Mouse (Mus musculus): Measurements from ENCODE around the gene Nupr1. TPM values are rescaled to one million over a fixed set of nuclear protein-coding genes. Genes with fewer than 3 reads are reported as not detected.

The Nupr1 gene
- polyA plus RNA-seq, 1 experiment from 2014 or later: 0.28 TPM

- H3K27ac ChIP-seq: no peak overlapping the region
- ATAC-seq (ENCODE audit: insufficient number of reproducible peaks, insufficient read depth, low FRiP score, low TSS enrichment, low read depth): no peak
- no peaks in the 10 kb centered on the region for H3K4me1 ChIP-seq (replicated peaks)
- H3K4me2 ChIP-seq: no peak overlapping the region
- H3K27me3 ChIP-seq: no peaks in the 10 kb centered on the region
- H3K36me3 ChIP-seq: peaks cover 60% of the 10 kb centered on the region
- H3K9me3 ChIP-seq: no peaks in the 10 kb centered on the region
- H3K4me3 ChIP-seq (replicated peaks): no peak overlapping the region
- WGBS: 78% methylated on average over 8 of the region's 8 CpGs
- H3K9ac ChIP-seq (replicated peaks): no peak overlapping the region
These were observed 33.0 kb upstream of the Nupr1 start for GRCm38 (mm10) chr7:126663646-126664045.

- WGBS: 82% methylated on average over 3 of the region's 3 CpGs
- peaks cover 26% of the 10 kb centered on the region for H3K36me3 ChIP-seq
- no peak overlapping the region for H3K4me2 ChIP-seq
- no peak overlapping the region for H3K27ac ChIP-seq
- H3K27me3 ChIP-seq: no peaks in the 10 kb centered on the region
- H3K9ac ChIP-seq (replicated peaks): no peak overlapping the region
- H3K4me3 ChIP-seq (replicated peaks): no peak overlapping the region
- ATAC-seq (ENCODE audit: insufficient number of reproducible peaks, insufficient read depth, low FRiP score, low TSS enrichment, low read depth): no peak
- no peaks in the 10 kb centered on the region for H3K9me3 ChIP-seq
- H3K4me1 ChIP-seq (replicated peaks): no peaks in the 10 kb centered on the region
These were observed 29.1 kb upstream of the Nupr1 start for GRCm38 (mm10) chr7:126659771-126660170.

- WGBS: 90% methylated on average over 1 of the region's 1 CpGs
- no peaks in the 10 kb centered on the region for H3K27me3 ChIP-seq
- H3K27ac ChIP-seq: no peak overlapping the region
- H3K4me3 ChIP-seq (replicated peaks): no peak overlapping the region
- ATAC-seq (ENCODE audit: insufficient number of reproducible peaks, insufficient read depth, low FRiP score, low TSS enrichment, low read depth): no peak
- H3K4me1 ChIP-seq (replicated peaks): no peaks in the 10 kb centered on the region
- no peaks in the 10 kb centered on the region for H3K9me3 ChIP-seq
- no peak overlapping the region for H3K9ac ChIP-seq (replicated peaks)
- peaks cover 4% of the 10 kb centered on the region for H3K36me3 ChIP-seq
- no peak overlapping the region for H3K4me2 ChIP-seq
These were observed 26.9 kb upstream of the Nupr1 start for GRCm38 (mm10) chr7:126657522-126657921.

GRCm38 (mm10) chr7:126655695-126656094, 25.0 kb upstream of the Nupr1 start:
- 92% methylated on average over 3 of the region's 3 CpGs for WGBS
- no peaks in the 10 kb centered on the region for H3K27me3 ChIP-seq
- no peaks in the 10 kb centered on the region for H3K9me3 ChIP-seq
- no peaks in the 10 kb centered on the region for H3K36me3 ChIP-seq
- H3K4me1 ChIP-seq (replicated peaks): no peaks in the 10 kb centered on the region
- H3K27ac ChIP-seq: no peak overlapping the region
- H3K4me2 ChIP-seq: no peak overlapping the region
- H3K9ac ChIP-seq (replicated peaks): no peak overlapping the region
- no peak for ATAC-seq (ENCODE audit: insufficient number of reproducible peaks, insufficient read depth, low FRiP score, low TSS enrichment, low read depth)
- no peak overlapping the region for H3K4me3 ChIP-seq (replicated peaks)

- Histone ChIP-seq H3K4me1 (replicated peaks) (0 out of 2 replicates have a peak, but pooled peaks cover 8% of the 10 kb centered on the region), H3K27me3 (no peaks in the 10 kb centered on the region)
These were observed 23.3 kb upstream of the Nupr1 start for GRCm38 (mm10) chr7:126653991-126654390.

GRCm38 (mm10) chr7:126650852-126651251, 20.2 kb upstream of the Nupr1 start:
- Histone ChIP-seq H3K4me1 (replicated peaks) (0 out of 2 replicates have a peak, but pooled peaks cover 10% of the 10 kb centered on the region), H3K4me3 (replicated peaks) (no peak overlapping the region), H3K27me3 (no peaks in the 10 kb centered on the region), H3K27ac (no peak overlapping the region), H3K4me2 (no peak overlapping the region), H3K36me3 (no peaks in the 10 kb centered on the region), H3K9me3 (no peaks in the 10 kb centered on the region), H3K9ac (replicated peaks) (no peak overlapping the region)
- ATAC-seq (ENCODE audit: insufficient number of reproducible peaks, insufficient read depth, low FRiP score, low TSS enrichment, low read depth): no peak
- WGBS: 53% methylated on average over 2 of the region's 2 CpGs

More at GRCm38 (mm10) chr7:126653991-126654390, 23.3 kb upstream of the Nupr1 start:
- Histone ChIP-seq H3K4me2 (no peak overlapping the region), H3K27ac (no peak overlapping the region), H3K4me3 (replicated peaks) (no peak overlapping the region), H3K9ac (replicated peaks) (no peak overlapping the region), H3K9me3 (no peaks in the 10 kb centered on the region), H3K36me3 (no peaks in the 10 kb centered on the region)
- 77% methylated on average over 2 of the region's 2 CpGs for WGBS
- no peak for ATAC-seq (ENCODE audit: insufficient number of reproducible peaks, insufficient read depth, low FRiP score, low TSS enrichment, low read depth)

GRCm38 (mm10) chr7:126649231-126650051, 18.8 kb upstream of the Nupr1 start, which contains the start of gene Sgf29:
Gene Sgf29 (plus strand): TSS chr7:126649309.
- Histone ChIP-seq H3K36me3 (no peaks in the 10 kb centered on the region), H3K27ac (peak within 1 kb of the TSS; percentile 86), H3K4me3 (replicated peaks) (peak within 1 kb of the TSS; percentile 56), H3K27me3 (no peaks in the 10 kb centered on the region), H3K4me2 (peak within 1 kb of the TSS; percentile 74), H3K9ac (replicated peaks) (peak within 1 kb of the TSS; percentile 57), H3K9me3 (no peaks in the 10 kb centered on the region), H3K4me1 (replicated peaks) (0 out of 2 replicates have a peak, but pooled peaks cover 10% of the 10 kb centered on the region)
- WGBS: 1% methylated on average over 57 of the region's 57 CpGs
- peak; percentile 98 for ATAC-seq (ENCODE audit: insufficient number of reproducible peaks, insufficient read depth, low FRiP score, low TSS enrichment, low read depth)

GRCm38 (mm10) chr7:126648486-126648885, 17.8 kb upstream of the Nupr1 start:
- Histone ChIP-seq H3K27ac (no peak overlapping the region), H3K27me3 (no peaks in the 10 kb centered on the region), H3K9ac (replicated peaks) (no peak overlapping the region), H3K9me3 (no peaks in the 10 kb centered on the region), H3K4me2 (peak overlapping the region; percentile 74), H3K4me3 (replicated peaks) (peak overlapping the region; percentile 56; the same call in 1 of the 2 replicates), H3K36me3 (no peaks in the 10 kb centered on the region), H3K4me1 (replicated peaks) (0 out of 2 replicates have a peak, but pooled peaks cover 10% of the 10 kb centered on the region)
- no peak for ATAC-seq (ENCODE audit: insufficient number of reproducible peaks, insufficient read depth, low FRiP score, low TSS enrichment, low read depth)
- WGBS: 86% methylated on average over 4 of the region's 4 CpGs

GRCm38 (mm10) chr7:126645708-126646107, 15.0 kb upstream of the Nupr1 start:
- Histone ChIP-seq H3K4me2 (no peak overlapping the region), H3K4me1 (replicated peaks) (0 out of 2 replicates have a peak, but pooled peaks cover 10% of the 10 kb centered on the region), H3K4me3 (replicated peaks) (no peak overlapping the region), H3K9ac (replicated peaks) (no peak overlapping the region), H3K27me3 (no peaks in the 10 kb centered on the region), H3K27ac (no peak overlapping the region), H3K9me3 (no peaks in the 10 kb centered on the region), H3K36me3 (no peaks in the 10 kb centered on the region)
- ATAC-seq (ENCODE audit: insufficient number of reproducible peaks, insufficient read depth, low FRiP score, low TSS enrichment, low read depth): no peak
- WGBS: 44% methylated on average over 5 of the region's 5 CpGs

- no peak overlapping the region for H3K4me2 ChIP-seq
- H3K9ac ChIP-seq (replicated peaks): no peak overlapping the region
- ATAC-seq (ENCODE audit: insufficient number of reproducible peaks, insufficient read depth, low FRiP score, low TSS enrichment, low read depth): no peak
- H3K4me1 ChIP-seq (replicated peaks): 0 out of 2 replicates have a peak, but pooled peaks cover 4% of the 10 kb centered on the region
- H3K27ac ChIP-seq: no peak overlapping the region
- no peaks in the 10 kb centered on the region for H3K36me3 ChIP-seq
- H3K27me3 ChIP-seq: no peaks in the 10 kb centered on the region
- no peak overlapping the region for H3K4me3 ChIP-seq (replicated peaks)
- H3K9me3 ChIP-seq: no peaks in the 10 kb centered on the region
These were observed 14.3 kb upstream of the Nupr1 start for GRCm38 (mm10) chr7:126644914-126645313.

- ATAC-seq (ENCODE audit: insufficient number of reproducible peaks, insufficient read depth, low FRiP score, low TSS enrichment, low read depth): no peak
- Histone ChIP-seq H3K4me1 (replicated peaks) (peaks cover 2% of the 10 kb centered on the region; the same call in 1 of the 2 replicates), H3K9ac (replicated peaks) (no peak overlapping the region), H3K4me3 (replicated peaks) (no peak overlapping the region), H3K27ac (no peak overlapping the region), H3K9me3 (no peaks in the 10 kb centered on the region), H3K4me2 (no peak overlapping the region), H3K27me3 (no peaks in the 10 kb centered on the region), H3K36me3 (no peaks in the 10 kb centered on the region)
- 64% methylated on average over 3 of the region's 3 CpGs for WGBS
These were observed 13.7 kb upstream of the Nupr1 start for GRCm38 (mm10) chr7:126644345-126644744.
